Mouse (Mus musculus): ENCODE measurements around the gene Nhsl1. TPM values are rescaled to one million over a fixed set of nuclear protein-coding genes. Genes with fewer than 3 reads are reported as not detected.

Gene Nhsl1
- polyA plus RNA-seq, 1 experiment from 2014 or later: 1.9 TPM

DNA sequence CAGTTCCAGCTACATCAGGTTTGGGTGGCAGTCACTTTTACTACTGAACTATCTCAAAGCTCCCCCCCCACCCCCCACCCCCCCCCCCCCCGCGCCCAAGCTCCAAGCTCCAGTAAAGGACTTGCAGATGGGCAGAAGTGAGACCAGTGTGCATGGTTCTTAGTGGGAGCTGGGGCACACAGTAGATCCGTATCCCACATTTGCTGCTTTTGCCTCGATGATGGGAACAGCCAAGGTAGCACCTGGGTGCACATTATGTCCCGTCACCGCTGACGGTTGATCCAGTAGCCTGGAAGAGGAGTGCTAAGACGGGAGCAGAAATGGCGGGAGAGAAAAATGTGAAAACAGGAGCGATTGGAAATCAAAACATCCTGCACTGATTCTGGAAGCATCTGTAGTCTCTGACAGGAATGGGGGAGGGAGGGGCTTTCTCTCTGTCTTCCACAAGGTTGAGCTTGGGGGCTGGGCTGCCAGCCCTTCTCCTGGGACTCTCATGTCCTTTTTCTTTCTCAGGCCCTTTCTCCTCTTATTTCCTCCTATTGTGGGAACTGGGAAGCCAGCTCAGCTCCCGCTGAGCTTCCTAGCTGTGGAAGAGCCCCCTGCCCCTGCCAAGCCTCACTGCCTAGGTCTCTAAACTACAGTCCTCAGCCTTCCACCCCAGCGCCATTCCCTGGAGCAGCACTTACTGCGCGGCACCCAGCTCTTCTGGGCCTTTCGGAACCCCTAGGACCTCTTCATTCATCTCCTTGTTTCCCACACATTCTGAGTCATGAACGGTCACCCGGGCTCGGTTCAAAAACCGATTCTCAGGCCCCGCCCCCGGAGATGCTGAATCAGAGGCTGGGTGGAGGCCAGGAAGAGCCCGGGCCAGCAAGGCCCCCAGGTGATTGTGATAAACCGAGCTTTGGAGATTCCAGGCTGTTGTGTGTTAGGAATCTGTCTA lies 10.6 kb downstream of the Nhsl1 start:
- ATAC-seq (peak; percentile 47), DNase-seq (ENCODE audit: low spot score) (peak; percentile 61)
- Histone ChIP-seq H3K4me3 (ENCODE audit: low read depth, low read length) (peak overlapping the region; percentile 15; the same call in 1 of the 2 replicates), H3K9me3 (ENCODE audit: low read length) (no peaks in the 10 kb centered on the region), H3K4me1 (ENCODE audit: insufficient read depth, low read depth, low read length) (peaks cover 7% of the 10 kb centered on the region; the same call in 1 of the 2 replicates), H3K27ac (ENCODE audit: low read length) (no peak overlapping the region), H3K36me3 (ENCODE audit: insufficient read depth, low read length) (no peaks in the 10 kb centered on the region), H3K4me2 (replicated peaks; ENCODE audit: low read depth, low read length) (peak overlapping the region; percentile 50), H3K27me3 (replicated peaks; ENCODE audit: insufficient read depth, low read length) (no peaks in the 10 kb centered on the region), H3K9ac (replicated peaks; ENCODE audit: low read depth) (no peak overlapping the region)
- TF ChIP-seq CTCF (IDR thresholded peaks at IDR 0.05): no peak
- WGBS: 6% methylated on average over 21 of the region's 23 CpGs

- no peaks in the 10 kb centered on the region for H3K27me3 ChIP-seq (replicated peaks; ENCODE audit: insufficient read depth, low read length)
- TF ChIP-seq EP300 (IDR thresholded peaks at IDR 0.05) (no peak), CTCF (IDR thresholded peaks at IDR 0.05) (no peak)
- ATAC-seq (no peak), DNase-seq (ENCODE audit: low spot score) (no peak)
- H3K36me3 ChIP-seq (ENCODE audit: insufficient read depth, low read length): no peaks in the 10 kb centered on the region
- H3K4me1 ChIP-seq (ENCODE audit: insufficient read depth, low read depth, low read length): peaks cover 7% of the 10 kb centered on the region; the same call in 1 of the 2 replicates
- H3K27ac ChIP-seq (ENCODE audit: low read length): no peak overlapping the region
- 73% methylated on average over 5 of the region's 5 CpGs for WGBS
- no peak overlapping the region for H3K4me2 ChIP-seq (replicated peaks; ENCODE audit: low read depth, low read length)
- H3K4me3 ChIP-seq (ENCODE audit: low read depth, low read length): no peak overlapping the region
- no peaks in the 10 kb centered on the region for H3K9me3 ChIP-seq (ENCODE audit: low read length)
- H3K9ac ChIP-seq (replicated peaks; ENCODE audit: low read depth): no peak overlapping the region
Measured at GRCm38 (mm10) chr10:18330445-18330844, 11.7 kb downstream of the Nhsl1 start.

DNA sequence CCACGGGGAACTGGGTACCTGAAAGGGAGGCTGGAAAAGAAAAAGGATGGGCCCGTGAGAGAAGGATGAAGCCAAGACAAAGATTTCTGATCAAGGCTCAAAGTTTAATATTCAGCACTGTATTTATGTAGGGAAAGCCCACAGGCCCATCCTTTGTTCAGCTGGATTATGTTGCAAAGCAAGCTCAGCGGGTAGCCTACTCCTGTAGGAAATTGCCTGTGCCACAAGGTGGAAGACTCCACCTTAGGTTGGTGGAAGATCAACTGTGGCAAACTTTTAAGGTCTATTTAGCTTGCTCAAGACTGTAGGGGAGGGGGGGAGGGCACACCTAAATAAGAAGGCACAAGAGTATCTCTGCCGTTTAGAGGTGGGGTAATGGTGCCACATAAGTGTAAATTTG lies 14.8 kb downstream of the Nhsl1 start:
- 53% methylated on average over 4 of the region's 4 CpGs for WGBS
- no peak overlapping the region for H3K4me2 ChIP-seq (replicated peaks; ENCODE audit: low read depth, low read length)
- no peaks in the 10 kb centered on the region for H3K36me3 ChIP-seq (ENCODE audit: insufficient read depth, low read length)
- ATAC-seq (no peak), DNase-seq (ENCODE audit: low spot score) (no peak)
- no peak overlapping the region for H3K9ac ChIP-seq (replicated peaks; ENCODE audit: low read depth)
- TF ChIP-seq EP300 (IDR thresholded peaks at IDR 0.05): no peak
- TF ChIP-seq CTCF (IDR thresholded peaks at IDR 0.05): peak; percentile 32
- no peak overlapping the region for H3K27ac ChIP-seq (ENCODE audit: low read length)
- no peaks in the 10 kb centered on the region for H3K9me3 ChIP-seq (ENCODE audit: low read length)
- H3K27me3 ChIP-seq (replicated peaks; ENCODE audit: insufficient read depth, low read length): no peaks in the 10 kb centered on the region
- H3K4me3 ChIP-seq (ENCODE audit: low read depth, low read length): no peak overlapping the region
- peaks cover 7% of the 10 kb centered on the region; the same call in 1 of the 2 replicates for H3K4me1 ChIP-seq (ENCODE audit: insufficient read depth, low read depth, low read length)

- H3K36me3 ChIP-seq (ENCODE audit: insufficient read depth, low read length): no peaks in the 10 kb centered on the region
- ATAC-seq (no peak), DNase-seq (ENCODE audit: low spot score) (no peak)
- no peak overlapping the region for H3K4me2 ChIP-seq (replicated peaks; ENCODE audit: low read depth, low read length)
- TF ChIP-seq EP300 (IDR thresholded peaks at IDR 0.05) (no peak), CTCF (IDR thresholded peaks at IDR 0.05) (no peak)
- no peaks in the 10 kb centered on the region for H3K27me3 ChIP-seq (replicated peaks; ENCODE audit: insufficient read depth, low read length)
- no peaks in the 10 kb centered on the region for H3K9me3 ChIP-seq (ENCODE audit: low read length)
- H3K4me1 ChIP-seq (ENCODE audit: insufficient read depth, low read depth, low read length): peaks cover 6% of the 10 kb centered on the region; the same call in 1 of the 2 replicates
- H3K4me3 ChIP-seq (ENCODE audit: low read depth, low read length): no peak overlapping the region
- H3K27ac ChIP-seq (ENCODE audit: low read length): no peak overlapping the region
- no peak overlapping the region for H3K9ac ChIP-seq (replicated peaks; ENCODE audit: low read depth)
- WGBS: 87% methylated on average over 3 of the region's 4 CpGs
Measured at GRCm38 (mm10) chr10:18334176-18334575, 15.4 kb downstream of the Nhsl1 start.

GRCm38 (mm10) chr10:18334734-18335133 lies 15.9 kb downstream of the Nhsl1 start:
- WGBS: 88% methylated on average over 9 of the region's 9 CpGs

GRCm38 (mm10) chr10:18337725-18338124 lies 18.9 kb downstream of the Nhsl1 start:
- WGBS: 87% methylated on average over 5 of the region's 5 CpGs
- no peak overlapping the region for H3K4me2 ChIP-seq (replicated peaks; ENCODE audit: low read depth, low read length)
- no peak overlapping the region for H3K9ac ChIP-seq (replicated peaks; ENCODE audit: low read depth)
- ATAC-seq (no peak), DNase-seq (ENCODE audit: low spot score) (no peak)
- H3K27ac ChIP-seq (ENCODE audit: low read length): no peak overlapping the region
- H3K27me3 ChIP-seq (replicated peaks; ENCODE audit: insufficient read depth, low read length): no peaks in the 10 kb centered on the region
- H3K4me1 ChIP-seq (ENCODE audit: insufficient read depth, low read depth, low read length): no peaks in the 10 kb centered on the region
- TF ChIP-seq EP300 (IDR thresholded peaks at IDR 0.05): no peak
- TF ChIP-seq CTCF (IDR thresholded peaks at IDR 0.05): no peak
- no peaks in the 10 kb centered on the region for H3K36me3 ChIP-seq (ENCODE audit: insufficient read depth, low read length)
- H3K9me3 ChIP-seq (ENCODE audit: low read length): no peaks in the 10 kb centered on the region
- no peak overlapping the region for H3K4me3 ChIP-seq (ENCODE audit: low read depth, low read length)

More at GRCm38 (mm10) chr10:18334734-18335133, 15.9 kb downstream of the Nhsl1 start:
- H3K36me3 ChIP-seq (ENCODE audit: insufficient read depth, low read length): no peaks in the 10 kb centered on the region
- H3K27me3 ChIP-seq (replicated peaks; ENCODE audit: insufficient read depth, low read length): no peaks in the 10 kb centered on the region
- H3K4me2 ChIP-seq (replicated peaks; ENCODE audit: low read depth, low read length): no peak overlapping the region
- H3K9ac ChIP-seq (replicated peaks; ENCODE audit: low read depth): no peak overlapping the region
- no peak overlapping the region for H3K4me3 ChIP-seq (ENCODE audit: low read depth, low read length)
- DNase-seq (ENCODE audit: low spot score): no peak
- no peak for ATAC-seq
- peaks cover under 1% of the 10 kb centered on the region; the same call in 1 of the 2 replicates for H3K4me1 ChIP-seq (ENCODE audit: insufficient read depth, low read depth, low read length)
- no peak overlapping the region for H3K27ac ChIP-seq (ENCODE audit: low read length)
- TF ChIP-seq CTCF (IDR thresholded peaks at IDR 0.05): no peak
- no peak for TF ChIP-seq EP300 (IDR thresholded peaks at IDR 0.05)
- no peaks in the 10 kb centered on the region for H3K9me3 ChIP-seq (ENCODE audit: low read length)
